Mouse (Mus musculus): ENCODE data around the gene Plekhg4. TPM values are rescaled to one million over a fixed set of nuclear protein-coding genes. Genes with fewer than 3 reads are reported as not detected.

The Plekhg4 gene
- polyA plus RNA-seq, 1 experiment from 2014 or later = 0.49 TPM

- H3K27ac ChIP-seq (replicated peaks) = no peak overlapping the region
- DNase-seq (ENCODE audit: low spot score) = no peak
- H3K27me3 ChIP-seq (ENCODE audit: low read depth, poor library complexity, severe bottlenecking) = no peaks in the 10 kb centered on the region
- H3K4me3 ChIP-seq = no peak overlapping the region
- no peaks in the 10 kb centered on the region for H3K36me3 ChIP-seq
- WGBS = 77% methylated on average over 1 of the region's 1 CpGs
- H3K9me3 ChIP-seq (replicated peaks) = no peaks in the 10 kb centered on the region
- no peaks in the 10 kb centered on the region for H3K4me1 ChIP-seq
Observed at GRCm38 (mm10) chr8:105422006-105422405, 48.9 kb downstream of the Plekhg4 start.

GRCm38 (mm10) chr8:105426878-105427277 lies 53.8 kb downstream of the Plekhg4 start:
- Histone ChIP-seq H3K4me1 (peaks cover 13% of the 10 kb centered on the region), H3K36me3 (no peaks in the 10 kb centered on the region), H3K4me3 (no peak overlapping the region), H3K9me3 (replicated peaks) (no peaks in the 10 kb centered on the region), H3K27ac (replicated peaks) (no peak overlapping the region), H3K27me3 (ENCODE audit: low read depth, poor library complexity, severe bottlenecking) (no peaks in the 10 kb centered on the region)
- no peak for DNase-seq (ENCODE audit: low spot score)
- 80% methylated on average over 6 of the region's 6 CpGs for WGBS

- Histone ChIP-seq H3K27ac (replicated peaks) (no peak overlapping the region), H3K27me3 (ENCODE audit: low read depth, poor library complexity, severe bottlenecking) (no peaks in the 10 kb centered on the region), H3K4me1 (peaks cover 37% of the 10 kb centered on the region), H3K9me3 (replicated peaks) (no peaks in the 10 kb centered on the region), H3K4me3 (no peak overlapping the region), H3K36me3 (no peaks in the 10 kb centered on the region)
- WGBS = 75% methylated on average over 7 of the region's 7 CpGs
- no peak for DNase-seq (ENCODE audit: low spot score)
Observed at GRCm38 (mm10) chr8:105431743-105432515, 58.9 kb downstream of the Plekhg4 start.

Other genes starting within 250 kb of the Plekhg4 start
- gene Ces4a, start 241.5 kb upstream of the Plekhg4 start, polyA plus RNA-seq (2016; fragmentation: Nextera tagmentation; extraction: Ambion mirVana) = not detected in 2 replicates
- 41.8 and 46.7 TPM in 2 replicates for gene Cbfb, start 202.6 kb upstream of the Plekhg4 start, polyA plus RNA-seq (2016; fragmentation: Nextera tagmentation; extraction: Ambion mirVana)
- gene D230025D16Rik, start 148.1 kb upstream of the Plekhg4 start, polyA plus RNA-seq (2016; fragmentation: Nextera tagmentation; extraction: Ambion mirVana) = 27.1 and 28.5 TPM in 2 replicates
- 2.4 and 4.2 TPM in 2 replicates for gene B3gnt9, start 118.1 kb upstream of the Plekhg4 start, polyA plus RNA-seq (2016; fragmentation: Nextera tagmentation; extraction: Ambion mirVana)
- gene Tradd, start 108.7 kb upstream of the Plekhg4 start, polyA plus RNA-seq (2016; fragmentation: Nextera tagmentation; extraction: Ambion mirVana) = 13.6 and 14.6 TPM in 2 replicates
- 0.64 and 0.72 TPM in 2 replicates for gene Fbxl8, start 108.6 kb upstream of the Plekhg4 start, polyA plus RNA-seq (2016; fragmentation: Nextera tagmentation; extraction: Ambion mirVana)
- 0.10 TPM in 1 of 2 replicates, not detected in the other for gene Hsf4, start 103.5 kb upstream of the Plekhg4 start, polyA plus RNA-seq (2016; fragmentation: Nextera tagmentation; extraction: Ambion mirVana)
- gene Nol3, start 97.1 kb upstream of the Plekhg4 start, polyA plus RNA-seq (2016; fragmentation: Nextera tagmentation; extraction: Ambion mirVana) = 1.4 and 2.3 TPM in 2 replicates
- gene 4931428F04Rik, start 83.4 kb upstream of the Plekhg4 start, polyA plus RNA-seq (2016; fragmentation: Nextera tagmentation; extraction: Ambion mirVana) = 26.4 and 36.8 TPM in 2 replicates
- 10.2 and 11.4 TPM in 2 replicates for gene Exoc3l, start 77.2 kb upstream of the Plekhg4 start, polyA plus RNA-seq (2016; fragmentation: Nextera tagmentation; extraction: Ambion mirVana)
- gene E2f4, start 75.6 kb upstream of the Plekhg4 start, polyA plus RNA-seq (2016; fragmentation: Nextera tagmentation; extraction: Ambion mirVana) = 117 and 124 TPM in 2 replicates
- gene Elmo3, start 67.7 kb upstream of the Plekhg4 start, polyA plus RNA-seq (2016; fragmentation: Nextera tagmentation; extraction: Ambion mirVana) = 1.3 and 1.5 TPM in 2 replicates
- gene Lrrc29, start 47.0 kb upstream of the Plekhg4 start, polyA plus RNA-seq (2016; fragmentation: Nextera tagmentation; extraction: Ambion mirVana) = 1.2 and 1.7 TPM in 2 replicates
- 105 and 106 TPM in 2 replicates for gene Tmem208, start 46.9 kb upstream of the Plekhg4 start, polyA plus RNA-seq (2016; fragmentation: Nextera tagmentation; extraction: Ambion mirVana)
- gene Fhod1, start 25.3 kb upstream of the Plekhg4 start, polyA plus RNA-seq (2016; fragmentation: Nextera tagmentation; extraction: Ambion mirVana) = 1.9 and 2.2 TPM in 2 replicates
- 4.1 TPM in 2 replicates for gene Slc9a5, start 24.4 kb upstream of the Plekhg4 start, polyA plus RNA-seq (2016; fragmentation: Nextera tagmentation; extraction: Ambion mirVana)
- gene Kctd19, start 40.2 kb downstream of the Plekhg4 start, polyA plus RNA-seq (2016; fragmentation: Nextera tagmentation; extraction: Ambion mirVana) = 0.07 TPM in 1 of 2 replicates, not detected in the other
- 2.6 and 3.7 TPM in 2 replicates for gene Lrrc36, start 40.3 kb downstream of the Plekhg4 start, polyA plus RNA-seq (2016; fragmentation: Nextera tagmentation; extraction: Ambion mirVana)
- gene Tppp3, start 98.3 kb downstream of the Plekhg4 start, polyA plus RNA-seq (2016; fragmentation: Nextera tagmentation; extraction: Ambion mirVana) = 94.4 and 100.0 TPM in 2 replicates
- gene Zdhhc1, start 123.6 kb downstream of the Plekhg4 start, polyA plus RNA-seq (2016; fragmentation: Nextera tagmentation; extraction: Ambion mirVana) = 18.6 and 24.0 TPM in 2 replicates
- 28.8 and 30.2 TPM in 2 replicates for gene Hsd11b2, start 145.5 kb downstream of the Plekhg4 start, polyA plus RNA-seq (2016; fragmentation: Nextera tagmentation; extraction: Ambion mirVana)
- gene Atp6v0d1, start 192.8 kb downstream of the Plekhg4 start, polyA plus RNA-seq (2016; fragmentation: Nextera tagmentation; extraction: Ambion mirVana) = 85.4 and 101 TPM in 2 replicates
- 15.9 and 20.0 TPM in 2 replicates for gene Ripor1, start 232.0 kb downstream of the Plekhg4 start, polyA plus RNA-seq (2016; fragmentation: Nextera tagmentation; extraction: Ambion mirVana)